Mouse (Mus musculus): ENCODE measurements at regions not wholly inside any gene's neighbourhood (a gene's known extent, or its start where the extent isn't known, plus 50 kb on each side); places are given as distances from the start of the nearest gene placed in this dataset.

- peak; percentile 54; the same call in 1 of the 2 replicates for TF ChIP-seq EP300 (IDR thresholded peaks at IDR 0.05; ENCODE audit: low read depth)
- TF ChIP-seq CTCF (IDR thresholded peaks at IDR 0.05; ENCODE audit: low read depth), result no peak
These were observed 69.1 kb upstream of the Las1l start for GRCm38 (mm10) chrX:96025876-96026275.
